Mouse (Mus musculus): ENCODE results near the gene Iqsec1.

DNA sequence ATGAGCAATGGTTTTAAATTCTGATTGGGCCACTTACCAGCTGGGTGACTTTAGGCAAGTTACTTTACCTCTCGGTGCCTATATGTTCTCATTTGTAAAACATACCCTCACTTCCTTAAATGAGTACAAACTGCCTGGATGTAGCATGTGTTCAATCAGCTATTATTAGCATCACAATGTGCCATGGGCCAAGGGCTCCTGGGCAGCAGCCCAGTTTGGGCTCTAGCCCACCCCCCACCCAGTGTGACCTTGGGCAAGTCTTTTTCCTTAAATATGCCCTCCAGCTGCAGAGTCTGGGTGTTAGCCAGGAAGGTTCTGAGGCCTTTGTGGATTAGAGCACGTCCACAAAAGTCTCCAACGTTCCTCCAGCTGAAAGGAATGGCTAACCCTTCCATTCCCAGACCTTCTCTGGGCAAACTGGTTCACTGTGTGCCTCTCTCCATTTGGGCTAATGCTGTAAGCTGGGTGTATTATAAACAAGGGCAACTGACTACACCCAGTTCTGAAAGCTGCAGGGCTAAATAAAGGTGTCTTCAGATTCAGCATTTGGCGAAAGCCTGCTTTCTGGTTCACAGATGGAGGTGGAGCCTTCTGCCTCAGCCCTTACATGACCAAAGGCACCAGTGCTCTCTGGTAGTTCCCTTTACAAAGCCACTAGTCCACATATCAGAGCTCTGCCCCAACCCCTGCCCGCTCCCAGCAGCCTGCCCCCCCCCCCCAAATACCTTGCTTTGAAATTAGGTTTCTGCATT is 101.3 kb downstream of the Iqsec1 start:
- no peak for TF ChIP-seq POLR2A (IDR thresholded peaks at IDR 0.05; ENCODE audit: borderline replicate concordance, extremely low read depth, low read depth, low read length)
- TF ChIP-seq CTCF (IDR thresholded peaks at IDR 0.05; ENCODE audit: insufficient read depth, low read length): no peak
